Mouse (Mus musculus) intestine, embryonic 14.5 days (tissue): ENCODE measurements around the gene Tdrd7. TPM values are rescaled to one million over a fixed set of nuclear protein-coding genes. Genes with fewer than 3 reads are reported as not detected.

Experiments
- ATAC-seq: fragments of 200-750 bp; cut with Nextera tagmentation; replicated peaks from 2 replicates; pipeline ENCODE4 v1.8.0; 2017; ENCODE audit warnings: low read depth, moderate number of reproducible peaks, moderate TSS enrichment, moderate library complexity; ENCODE audit not compliant: low FRiP score, low TSS enrichment
- DNase-seq: peaks from one replicate; pipeline ENCODE4 v3.0.0-alpha.2; 2018; ENCODE audit warnings: low spot score
- H3K27ac ChIP-seq: fragments of 300-500 bp; sonication (generic); 2 replicates; pipeline ENCODE4 v1.5.1; 2014; ENCODE audit warnings: low read depth, mild to moderate bottlenecking, control low read depth
- H3K27me3 ChIP-seq: fragments of 300-500 bp; sonication (generic); replicated peaks from 2 replicates; pipeline ENCODE4 v1.6.1; 2014; ENCODE audit warnings: low read length, control low read depth; ENCODE audit not compliant: control insufficient read depth, insufficient read depth
- H3K36me3 ChIP-seq: fragments of 300-500 bp; sonication (generic); 2 replicates; pipeline ENCODE4 v1.6.1; 2014; ENCODE audit warnings: low read length, control low read depth; ENCODE audit not compliant: control insufficient read depth, insufficient read depth
- H3K4me1 ChIP-seq: fragments of 300-500 bp; sonication (generic); replicated peaks from 2 replicates; pipeline ENCODE4 v1.6.1; 2014; ENCODE audit warnings: low read length, control low read depth, mixed read lengths; ENCODE audit not compliant: control insufficient read depth, insufficient read depth
- H3K4me2 ChIP-seq: fragments of 300-500 bp; sonication (generic); 2 replicates; pipeline ENCODE4 v1.6.1; 2014; ENCODE audit warnings: low read length
- H3K4me3 ChIP-seq: fragments of 300-500 bp; sonication (generic); 2 replicates; pipeline ENCODE4 v1.5.1; 2014; ENCODE audit warnings: low read depth, low read length, control low read depth, mixed read lengths
- H3K9ac ChIP-seq: fragments of 300-500 bp; sonication (generic); 2 replicates; pipeline ENCODE4 v1.6.1; 2014; ENCODE audit warnings: mild to moderate bottlenecking, low read length
- H3K9me3 ChIP-seq: fragments of 300-500 bp; sonication (generic); 2 replicates; pipeline ENCODE4 v1.6.1; 2016; ENCODE audit warnings: low read length, control low read depth; ENCODE audit not compliant: control insufficient read depth
- WGBS: fragments of 180-500 bp; shearing (Covaris S2); extraction: QIAGEN DNeasy Blood & Tissue Kit; methylation state at CpG from one replicate; pipeline ENCODE4 v1.1.7; 2014; 5-methylcytosine and 5-hydroxymethylcytosine counted together
- polyA plus RNA-seq: library from polyadenylated mRNA; unstranded; fragments of >200 nt; fragmentation: Nextera tagmentation; extraction: Ambion mirVana; gene quantifications from 2 replicates; pipeline ENCODE4 v1.2.1, GENCODE M21; 2014

The Tdrd7 gene
- polyA plus RNA-seq, 1 experiment from 2014 or later = 20.2 TPM

DNA sequence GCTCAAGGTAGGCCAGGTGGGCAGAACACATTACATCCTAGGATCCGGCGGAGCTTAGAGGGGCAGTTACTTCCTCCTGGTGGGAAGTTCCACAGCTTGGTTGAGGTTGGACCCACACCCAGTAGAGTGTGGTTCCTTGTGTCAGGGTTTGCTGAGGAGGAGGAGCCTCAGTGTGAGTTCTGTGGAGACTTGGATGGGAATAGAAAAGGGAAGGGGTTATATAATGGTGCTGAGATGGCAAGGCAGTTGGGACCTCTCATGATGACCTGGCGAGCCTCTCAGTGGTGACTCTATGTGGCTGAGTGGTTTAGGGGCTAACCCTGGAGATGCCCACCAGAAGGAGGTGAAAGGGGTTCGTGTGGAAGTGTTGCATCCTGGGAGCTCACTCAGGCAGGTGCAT is 98.7 kb downstream of the Tdrd7 start:
- H3K36me3 ChIP-seq = no peaks in the 10 kb centered on the region
- no peak for ATAC-seq
- WGBS = 82% methylated on average over 4 of the region's 4 CpGs
- no peak overlapping the region for H3K27ac ChIP-seq
- H3K27me3 ChIP-seq = no peaks in the 10 kb centered on the region
- no peak overlapping the region for H3K4me2 ChIP-seq
- H3K9ac ChIP-seq = no peak overlapping the region
- H3K4me3 ChIP-seq = no peak overlapping the region
- no peak for DNase-seq
- H3K4me1 ChIP-seq = no peaks in the 10 kb centered on the region
- no peaks in the 10 kb centered on the region for H3K9me3 ChIP-seq

DNA sequence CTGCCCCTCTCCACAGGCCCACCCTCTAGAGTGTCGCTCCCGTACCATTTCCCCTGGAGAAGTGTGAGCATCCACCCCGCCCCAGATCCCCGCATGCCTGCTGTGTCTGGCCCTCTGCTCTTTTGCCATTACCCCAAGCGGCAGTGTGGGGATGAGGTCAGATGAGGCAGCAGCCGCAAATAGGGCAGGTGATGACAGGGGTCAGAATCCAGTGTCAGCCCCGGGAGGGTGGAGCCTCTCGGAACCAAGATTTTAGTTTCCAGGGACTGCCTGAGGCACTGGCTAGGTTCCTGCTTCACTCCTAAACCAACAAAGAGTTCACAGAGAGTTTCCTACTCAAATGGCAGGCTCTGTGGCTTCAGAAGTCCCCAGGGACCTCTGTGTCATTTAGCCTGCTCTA is 99.1 kb downstream of the Tdrd7 start:
- Histone ChIP-seq H3K36me3 (no peaks in the 10 kb centered on the region), H3K4me1 (no peaks in the 10 kb centered on the region), H3K4me3 (no peak overlapping the region), H3K9me3 (no peaks in the 10 kb centered on the region), H3K27me3 (no peaks in the 10 kb centered on the region), H3K9ac (no peak overlapping the region), H3K27ac (no peak overlapping the region), H3K4me2 (no peak overlapping the region)
- WGBS = 43% methylated on average over 8 of the region's 8 CpGs
- DNase-seq (no peak), ATAC-seq (no peak)

DNA sequence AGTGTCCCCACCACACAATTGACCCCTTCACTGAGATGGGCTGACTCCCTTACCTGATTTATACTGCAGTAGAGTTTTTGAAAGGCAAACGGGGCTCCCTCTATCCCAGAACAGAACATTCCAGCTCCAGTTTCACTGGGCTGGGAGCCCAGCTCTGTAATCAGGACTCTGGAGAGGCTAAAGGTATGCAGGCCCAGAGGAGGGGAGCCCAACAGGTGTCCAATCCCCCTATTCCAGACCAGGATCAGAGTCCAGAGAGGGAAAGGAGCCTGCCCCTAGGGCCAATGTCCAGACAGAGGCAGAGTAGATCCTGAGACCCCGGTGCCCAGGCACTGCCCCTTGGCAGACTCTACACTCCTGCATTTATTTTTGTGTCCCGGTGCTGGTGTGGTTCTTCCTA is 99.8 kb downstream of the Tdrd7 start:
- H3K27ac ChIP-seq = no peak overlapping the region
- DNase-seq (no peak), ATAC-seq (no peak)
- no peaks in the 10 kb centered on the region for H3K4me1 ChIP-seq
- WGBS = 66% methylated on average over 3 of the region's 3 CpGs
- no peaks in the 10 kb centered on the region for H3K27me3 ChIP-seq
- H3K9me3 ChIP-seq = no peaks in the 10 kb centered on the region
- no peaks in the 10 kb centered on the region for H3K36me3 ChIP-seq
- H3K4me2 ChIP-seq = no peak overlapping the region
- H3K4me3 ChIP-seq = no peak overlapping the region
- no peak overlapping the region for H3K9ac ChIP-seq

DNA sequence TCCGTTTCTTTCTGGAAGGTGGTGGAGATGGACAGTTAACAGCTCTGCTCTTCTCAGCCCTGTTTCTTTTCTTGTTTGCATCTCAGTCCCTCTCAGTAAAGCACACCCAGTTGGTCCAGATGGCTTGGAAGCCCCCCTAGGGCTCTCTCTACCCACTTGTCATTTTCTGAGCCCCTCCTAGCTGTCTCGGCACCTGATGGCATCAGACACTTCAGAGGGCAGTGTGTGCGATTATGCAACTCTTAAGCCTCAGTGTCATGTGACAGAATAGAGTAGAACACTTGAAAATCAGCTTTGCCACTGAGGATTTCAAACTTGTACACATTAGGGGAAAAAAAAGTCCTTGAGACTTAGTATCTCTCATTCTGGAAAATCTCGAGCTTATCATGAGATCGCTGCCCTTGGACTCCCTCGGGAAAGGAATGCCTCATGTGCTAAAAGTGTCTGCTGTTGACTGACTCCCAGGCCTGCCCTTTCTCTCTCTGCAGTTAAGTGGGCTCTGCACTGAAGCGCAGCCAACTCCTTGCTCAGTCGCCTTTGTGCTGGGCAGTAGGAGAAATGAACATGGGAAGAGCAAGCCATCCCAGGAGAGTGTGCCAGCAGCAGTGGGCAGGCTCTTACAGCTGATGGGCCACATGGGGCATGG is 100.7 kb downstream of the Tdrd7 start:
- no peaks in the 10 kb centered on the region for H3K27me3 ChIP-seq
- no peaks in the 10 kb centered on the region for H3K4me1 ChIP-seq
- no peak overlapping the region for H3K27ac ChIP-seq
- no peaks in the 10 kb centered on the region for H3K9me3 ChIP-seq
- DNase-seq (no peak), ATAC-seq (no peak)
- no peaks in the 10 kb centered on the region for H3K36me3 ChIP-seq
- H3K9ac ChIP-seq = no peak overlapping the region
- 62% methylated on average over 8 of the region's 8 CpGs for WGBS
- no peak overlapping the region for H3K4me2 ChIP-seq
- no peak overlapping the region for H3K4me3 ChIP-seq

DNA sequence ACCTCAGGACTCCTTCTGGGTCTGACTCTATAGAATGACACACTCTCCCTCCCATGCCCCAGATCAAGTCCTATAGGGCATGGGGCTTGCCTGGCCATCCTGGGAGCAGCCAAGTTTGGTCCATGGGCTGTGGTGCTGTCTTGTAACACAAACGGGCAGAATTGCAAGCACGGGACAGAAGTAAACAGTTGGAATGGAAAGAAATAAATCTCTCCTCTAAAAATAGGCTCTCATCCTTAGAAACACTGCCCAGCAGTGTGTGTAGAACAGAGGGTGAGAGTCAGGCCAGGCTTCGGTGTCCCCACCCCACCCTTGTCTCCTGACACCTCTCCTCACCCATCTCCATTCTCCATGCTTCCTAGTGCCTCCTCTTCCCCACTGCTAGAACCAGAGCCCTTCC is 102.9 kb downstream of the Tdrd7 start:
- no peak overlapping the region for H3K9ac ChIP-seq
- no peaks in the 10 kb centered on the region for H3K9me3 ChIP-seq
- WGBS = 43% methylated on average over 3 of the region's 3 CpGs
- H3K27ac ChIP-seq = no peak overlapping the region
- no peak overlapping the region for H3K4me2 ChIP-seq
- no peaks in the 10 kb centered on the region for H3K4me1 ChIP-seq
- no peak for DNase-seq
- H3K27me3 ChIP-seq = no peaks in the 10 kb centered on the region
- H3K36me3 ChIP-seq = no peaks in the 10 kb centered on the region
- H3K4me3 ChIP-seq = no peak overlapping the region
- ATAC-seq = no peak

DNA sequence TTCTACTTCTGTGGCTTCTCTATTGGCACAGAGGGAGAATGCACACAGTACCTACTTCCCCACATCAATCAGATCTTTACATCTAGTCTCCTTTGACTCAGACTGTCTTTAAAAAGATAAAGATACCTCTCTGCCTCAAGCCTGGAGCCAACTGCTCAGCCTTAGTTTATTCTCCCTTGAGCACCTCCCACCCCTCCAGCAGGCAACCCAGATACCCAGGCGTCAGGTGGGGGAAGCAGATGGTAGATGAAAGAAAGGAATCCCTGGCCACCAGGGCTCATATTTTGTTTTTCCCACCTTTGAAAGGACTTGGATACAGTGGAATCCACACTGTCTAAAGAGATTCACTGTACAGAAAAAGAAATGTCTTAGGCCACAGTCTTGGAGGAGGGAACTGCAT is 103.4 kb downstream of the Tdrd7 start:
- Histone ChIP-seq H3K4me2 (no peak overlapping the region), H3K36me3 (no peaks in the 10 kb centered on the region), H3K9me3 (no peaks in the 10 kb centered on the region), H3K4me3 (no peak overlapping the region), H3K4me1 (no peaks in the 10 kb centered on the region), H3K27me3 (no peaks in the 10 kb centered on the region), H3K9ac (no peak overlapping the region), H3K27ac (no peak overlapping the region)
- WGBS = 44% methylated on average over 1 of the region's 1 CpGs
- no peak for ATAC-seq
- no peak for DNase-seq

DNA sequence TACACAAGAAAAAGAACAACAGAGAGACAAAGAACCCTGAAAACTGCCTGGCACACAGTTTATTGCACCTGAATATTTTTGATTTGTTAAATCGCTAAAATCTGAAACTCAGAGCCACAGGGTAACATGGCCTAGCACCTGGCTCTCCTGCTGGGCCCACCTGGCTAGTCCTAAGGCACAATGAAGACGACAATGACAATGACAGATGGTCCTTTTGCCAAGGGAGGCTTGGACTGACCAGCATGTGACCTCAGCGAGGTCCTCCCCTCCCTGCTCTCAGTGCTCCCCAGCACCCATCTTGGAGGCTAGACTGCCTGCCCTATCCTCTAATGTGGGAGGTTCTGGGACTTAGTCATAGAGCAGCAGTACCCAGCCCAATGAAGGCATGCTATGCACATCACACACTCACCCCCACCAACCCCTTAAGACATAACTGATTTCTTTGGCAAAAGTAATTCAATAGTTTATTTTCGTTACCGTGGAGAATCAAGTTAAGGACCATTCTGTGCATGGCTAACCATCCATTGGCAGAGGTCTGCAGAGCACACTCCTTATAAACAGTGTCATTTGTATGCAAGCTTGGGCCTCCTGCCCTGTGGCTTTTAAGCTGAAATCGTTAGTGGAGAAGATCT is 104.8 kb downstream of the Tdrd7 start:
- no peak overlapping the region for H3K9ac ChIP-seq
- WGBS = 70% methylated on average over 6 of the region's 6 CpGs
- no peak overlapping the region for H3K4me2 ChIP-seq
- H3K27ac ChIP-seq = no peak overlapping the region
- no peaks in the 10 kb centered on the region for H3K9me3 ChIP-seq
- no peak for ATAC-seq
- H3K36me3 ChIP-seq = no peaks in the 10 kb centered on the region
- DNase-seq = no peak
- H3K4me3 ChIP-seq = no peak overlapping the region
- H3K27me3 ChIP-seq = no peaks in the 10 kb centered on the region
- no peaks in the 10 kb centered on the region for H3K4me1 ChIP-seq

DNA sequence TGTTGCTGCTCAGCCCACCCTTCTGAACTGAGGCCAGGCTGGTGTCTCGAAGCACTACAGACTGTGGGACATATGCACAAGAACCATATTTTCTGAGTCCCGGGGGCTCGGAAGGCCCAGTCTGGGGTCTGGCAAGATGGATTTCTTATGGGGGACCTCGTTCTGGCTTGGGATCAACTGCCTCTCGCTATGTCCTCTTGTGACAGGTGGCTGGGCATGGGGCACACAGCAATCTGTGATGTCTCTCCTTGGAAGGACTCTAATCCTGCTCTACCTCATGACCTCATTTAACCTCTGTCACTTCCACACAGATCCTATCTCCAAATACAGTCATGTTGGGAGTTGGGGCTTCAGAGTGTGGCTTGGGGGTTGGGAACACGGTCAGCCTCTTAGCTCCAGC is 107.5 kb downstream of the Tdrd7 start:
- Histone ChIP-seq H3K4me1 (no peaks in the 10 kb centered on the region), H3K36me3 (no peaks in the 10 kb centered on the region), H3K27ac (no peak overlapping the region), H3K9ac (no peak overlapping the region), H3K4me2 (no peak overlapping the region), H3K4me3 (no peak overlapping the region), H3K9me3 (no peaks in the 10 kb centered on the region), H3K27me3 (no peaks in the 10 kb centered on the region)
- ATAC-seq (no peak), DNase-seq (no peak)
- WGBS = 92% methylated on average over 6 of the region's 6 CpGs

DNA sequence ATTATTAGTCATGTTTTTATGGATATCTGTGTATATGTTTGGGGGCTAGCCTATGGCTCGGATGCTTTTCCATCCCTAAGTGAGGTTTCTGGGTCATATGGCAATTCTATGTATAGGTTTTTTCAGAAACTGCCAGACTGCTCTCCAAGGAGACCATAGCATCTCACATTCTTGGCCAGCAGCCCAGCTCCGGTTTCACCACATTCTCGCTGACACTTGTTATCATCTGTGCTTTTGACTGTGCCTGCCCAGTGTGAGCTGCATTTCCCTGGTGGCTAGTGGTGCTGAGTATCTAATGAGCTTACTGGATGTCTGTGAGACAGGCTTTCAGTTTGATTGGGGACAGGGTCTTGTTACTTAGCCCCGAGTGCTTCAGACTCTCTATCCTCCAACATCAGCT is 108.6 kb downstream of the Tdrd7 start:
- no peak overlapping the region for H3K27ac ChIP-seq
- no peak for ATAC-seq
- H3K9ac ChIP-seq = no peak overlapping the region
- H3K9me3 ChIP-seq = no peaks in the 10 kb centered on the region
- WGBS = 60% methylated on average over 4 of the region's 4 CpGs
- H3K27me3 ChIP-seq = no peaks in the 10 kb centered on the region
- no peak overlapping the region for H3K4me3 ChIP-seq
- DNase-seq = no peak
- no peak overlapping the region for H3K4me2 ChIP-seq
- H3K4me1 ChIP-seq = no peaks in the 10 kb centered on the region
- no peaks in the 10 kb centered on the region for H3K36me3 ChIP-seq
